Mouse (Mus musculus): ENCODE measurements around the gene Ncor2.

- no peak for TF ChIP-seq CTCF (IDR thresholded peaks at IDR 0.05; ENCODE audit: control insufficient read depth, insufficient read depth, insufficient read length)
- TF ChIP-seq USF1 (IDR thresholded peaks at IDR 0.05; ENCODE audit: low read depth), result no peak
- no peak for TF ChIP-seq MAX (IDR thresholded peaks at IDR 0.05)
- no peak for TF ChIP-seq FOSL1 (IDR thresholded peaks at IDR 0.05; ENCODE audit: insufficient read depth, low read length, poor library complexity, severe bottlenecking)
- TF ChIP-seq MYOG (IDR thresholded peaks at IDR 0.05; ENCODE audit: control insufficient read depth, extremely low read depth, insufficient read length), result no peak
Measured at GRCm38 (mm10) chr5:125177481-125178134, 1.4 kb downstream of the Ncor2 start.
